Mouse (Mus musculus) liver, adult 2 months (tissue): Measurements from ENCODE around the gene Itpk1.

Source experiments
- CTCF ChIP-seq: fragments of 200-500 bp; IDR thresholded peaks from 2 replicates; pipeline ENCODE4 v1.5.1; 2011; ENCODE audit warnings: low read depth, low read length, control low read depth
- POLR2A ChIP-seq: fragments of 200-500 bp; IDR thresholded peaks from 2 replicates; pipeline ENCODE4 v1.6.1; 2011; ENCODE audit warnings: low read length, control low read depth; ENCODE audit not compliant: insufficient read depth; ENCODE audit errors: extremely low read depth

- TF ChIP-seq POLR2A (no peak), CTCF (no peak)
These were observed 82.4 kb downstream of the Itpk1 start for GRCm38 (mm10) chr12:102622302-102622842.
